Mouse (Mus musculus) lung, postnatal 0 days (tissue): ENCODE results near the gene Pdk1.

Experiments
- CTCF ChIP-seq: IDR thresholded peaks from 2 replicates; pipeline ENCODE4 v1.5.1; 2016; ENCODE audit warnings: antibody characterized with exemption, mild to moderate bottlenecking
- EP300 ChIP-seq: IDR thresholded peaks from 2 replicates; pipeline ENCODE4 v1.6.1; 2016; ENCODE audit warnings: antibody characterized with exemption, mild to moderate bottlenecking, control low read depth

GRCm38 (mm10) chr2:71941721-71942087 is 68.7 kb downstream of the Pdk1 start:
- TF ChIP-seq CTCF (no peak), EP300 (no peak)
